13 mouse cellular contexts compared by ENCODE assay signal in the genomic region with DNA sequence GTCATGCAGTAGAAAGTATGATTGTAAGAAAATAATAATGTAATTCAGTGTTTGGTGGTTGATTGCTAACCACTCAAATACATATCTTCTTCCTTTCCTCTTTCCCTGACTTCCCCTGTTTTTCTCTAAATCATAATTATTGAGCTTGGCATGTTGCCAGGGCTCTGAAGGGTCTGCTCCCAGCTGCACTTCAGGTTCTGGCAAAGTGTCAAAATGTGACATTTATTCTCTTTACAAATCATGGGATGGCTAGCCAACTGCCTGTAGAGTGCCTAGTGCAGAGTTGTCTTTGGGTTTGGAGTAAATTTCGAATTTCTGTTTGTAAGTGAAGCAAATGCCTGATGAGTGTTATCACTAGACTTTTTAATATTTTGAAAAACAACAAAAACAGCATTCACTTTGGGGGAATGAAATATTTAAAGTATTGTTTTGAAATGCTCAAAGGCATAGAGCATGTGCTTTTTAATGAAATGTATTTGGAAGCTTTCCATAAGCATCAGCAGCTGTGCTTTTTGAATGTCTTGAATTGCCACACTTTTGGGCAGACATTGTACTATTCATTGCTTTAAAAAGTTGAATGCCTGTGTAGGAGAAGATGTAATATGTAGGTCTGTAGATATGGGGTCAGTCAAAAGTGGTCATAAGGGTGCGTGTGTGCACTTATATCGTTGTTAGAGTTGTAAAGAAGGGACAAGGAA. TPM values are rescaled to one million over a fixed set of nuclear protein-coding genes. Genes with fewer than 3 reads are reported as not detected.
A peak's percentile ranks its signal among the peaks of the same experiment; 100 is the strongest.
DNase-seq lines count a peak whose midpoint lies in the region; ATAC-seq and TF ChIP-seq lines count a peak whose summit lies in the region.
"Had no signal": no experiment of that assay in that cellular context is flagged by ENCODE, and none has a peak within 500 bp of the region (broad histone marks: within the 10 kb centered on the region; RNA-seq: fewer than 3 reads in every experiment).

No protein-coding gene starts in this region.

- no peak for ATAC-seq in heart, postnatal 0 days (ENCODE audit: insufficient read depth, low read depth)
- ATAC-seq in lung, embryonic 14.5 days (ENCODE audit: insufficient read depth) = peak; percentile 76; the same call in 1 of the 2 replicates
- no peak for ATAC-seq in megakaryocyte, adult 5-6 weeks (ENCODE audit: poor library complexity, severe bottlenecking)

- TF ChIP-seq CTCF in heart, postnatal 0 days (IDR thresholded peaks at IDR 0.05; ENCODE audit: low read depth) = no peak
- TF ChIP-seq CTCF in lung, embryonic 14.5 days (IDR thresholded peaks at IDR 0.05; ENCODE audit: low read depth) = no peak
- no peak for TF ChIP-seq CTCF in brain, embryonic 14.5 days (IDR thresholded peaks at IDR 0.05; ENCODE audit: borderline replicate concordance, extremely low read depth, insufficient read depth, insufficient read length)

- H3K4me3 ChIP-seq in heart, postnatal 0 days (ENCODE audit: low read depth, low read length) = no peak overlapping the region
- no peak overlapping the region for H3K4me3 ChIP-seq in heart, embryonic 10.5 days
- no peak overlapping the region for H3K4me3 ChIP-seq in lung, embryonic 14.5 days (ENCODE audit: low read depth, low read length)
- H3K4me3 ChIP-seq: stomach, embryonic 15.5 days had no signal

- no peaks in the 10 kb centered on the region; the same call in 1 of the 2 replicates for H3K4me1 ChIP-seq in heart, postnatal 0 days (ENCODE audit: control insufficient read depth, insufficient read depth)
- no peaks in the 10 kb centered on the region for H3K4me1 ChIP-seq in heart, embryonic 10.5 days
- H3K4me1 ChIP-seq in lung, embryonic 14.5 days (ENCODE audit: insufficient read depth) = peaks cover 8% of the 10 kb centered on the region; the same call in 1 of the 2 replicates

- H3K4me2 ChIP-seq in heart, postnatal 0 days (ENCODE audit: low read depth, low read length) = no peak overlapping the region
- 0 out of 2 replicates have a peak overlapping the region, but pooled peaks have one; percentile 20 for H3K4me2 ChIP-seq in lung, embryonic 14.5 days
- H3K4me2 ChIP-seq: stomach, embryonic 15.5 days had no signal

- no peak overlapping the region for H3K27ac ChIP-seq in heart, postnatal 0 days (ENCODE audit: low read depth)
- no peak overlapping the region for H3K27ac ChIP-seq in heart, embryonic 10.5 days
- H3K27ac ChIP-seq in lung, embryonic 14.5 days (ENCODE audit: low read depth) = 0 out of 2 replicates have a peak overlapping the region, but pooled peaks have one; percentile 46
- H3K27ac ChIP-seq: stomach, embryonic 15.5 days had no signal

- H3K9ac ChIP-seq in heart, postnatal 0 days (replicated peaks; ENCODE audit: low read depth, low read length) = no peak overlapping the region
- H3K9ac ChIP-seq in lung, embryonic 14.5 days = no peak overlapping the region
- H3K9ac ChIP-seq: stomach, embryonic 15.5 days had no signal

- TF ChIP-seq POLR2A in brain, embryonic 14.5 days (IDR thresholded peaks at IDR 0.05; ENCODE audit: borderline replicate concordance, extremely low read depth, insufficient read depth, insufficient read length, poor library complexity, severe bottlenecking) = no peak

- no peaks in the 10 kb centered on the region for H3K27me3 ChIP-seq in heart, postnatal 0 days (ENCODE audit: control insufficient read depth, insufficient read depth, low read length)
- H3K27me3 ChIP-seq in heart, embryonic 10.5 days (ENCODE audit: insufficient read depth, poor library complexity, severe bottlenecking) = no peaks in the 10 kb centered on the region
- H3K27me3 ChIP-seq in lung, embryonic 14.5 days (ENCODE audit: insufficient read depth, low read length) = no peaks in the 10 kb centered on the region
- H3K27me3 ChIP-seq: stomach, embryonic 15.5 days had no signal

- WGBS in heart, postnatal 0 days = 73% methylated on average over 3 of the region's 3 CpGs
- WGBS in heart, embryonic 10.5 days = 94% methylated on average over 3 of the region's 3 CpGs
- WGBS in lung, embryonic 14.5 days = 49% methylated on average over 3 of the region's 3 CpGs

- H3K9me3 ChIP-seq in heart, postnatal 0 days (replicated peaks; ENCODE audit: control insufficient read depth, low read length) = no peaks in the 10 kb centered on the region
- no peaks in the 10 kb centered on the region for H3K9me3 ChIP-seq in heart, embryonic 10.5 days
- no peaks in the 10 kb centered on the region for H3K9me3 ChIP-seq in lung, embryonic 14.5 days (ENCODE audit: low read depth, low read length)
- H3K9me3 ChIP-seq: G1E; stomach, embryonic 15.5 days had no signal

- H3K36me3 ChIP-seq in heart, postnatal 0 days (replicated peaks; ENCODE audit: control insufficient read depth, insufficient read depth, low read length) = no peaks in the 10 kb centered on the region
- no peaks in the 10 kb centered on the region for H3K36me3 ChIP-seq in heart, embryonic 10.5 days
- no peaks in the 10 kb centered on the region for H3K36me3 ChIP-seq in lung, embryonic 14.5 days (ENCODE audit: insufficient read depth)
- H3K36me3 ChIP-seq: stomach, embryonic 15.5 days had no signal

- TF ChIP-seq EP300 in heart, postnatal 0 days (IDR thresholded peaks at IDR 0.05; ENCODE audit: low read depth) = no peak

- peak; percentile 33 for DNase-seq in heart, postnatal 0 days (ENCODE audit: low spot score)
- DNase-seq in heart, embryonic 10.5 days (ENCODE audit: low spot score) = no peak
- peak; percentile 95 for DNase-seq in lung, embryonic 14.5 days
- no peak for DNase-seq in lung, adult 18-20 months
- peak; percentile 93 for DNase-seq in brain, embryonic 14.5 days (ENCODE audit: low read depth)
- DNase-seq in lung, postnatal 10 days = peak; percentile 41
- DNase-seq in spleen, postnatal 14 days (ENCODE audit: low spot score in 2 of 2) = no peak
- DNase-seq: adrenal gland, postnatal 25 days; cerebellum, postnatal 25 days; liver had no signal

RNA-seq across cellular contexts. Expression of gene Cep83, which starts 21.3 kb away (rescaled TPM):
- total RNA-seq in heart, postnatal 0 days (2014; rRNA removed; ENCODE audit: low replicate concordance) = 14.4 and 18.7 TPM in 2 replicates
- polyA plus RNA-seq in heart, postnatal 0 days (2015; fragmentation: Nextera tagmentation; extraction: Ambion mirVana) = 14.4 and 15.0 TPM in 2 replicates
- polyA plus RNA-seq in heart, embryonic 10.5 days (2016; fragmentation: Nextera tagmentation; extraction: Ambion mirVana) = 18.1 and 19.6 TPM in 2 replicates
- polyA plus RNA-seq in lung, embryonic 14.5 days (2014; fragmentation: Nextera tagmentation; extraction: Ambion mirVana) = 24.2 and 24.7 TPM in 2 replicates
- 24.1 and 24.6 TPM in 2 replicates for polyA plus RNA-seq in brain, embryonic 14.5 days (2012; rRNA removed)
- total RNA-seq in megakaryocyte, adult 5-6 weeks (2015) = 45.5 and 46.0 TPM in 2 replicates
- 52.5 and 62.5 TPM in 2 replicates for total RNA-seq in megakaryocyte, adult 5-6 weeks (2017)

Comparison
In these comparisons a context has a peak if more than half of its experiments do, and no peak if none do; other contexts are left out.
1. DNase-seq: peak in heart, postnatal 0 days (single experiment), lung, embryonic 14.5 days (single experiment), brain, embryonic 14.5 days (single experiment) and lung, postnatal 10 days (single experiment); none in heart, embryonic 10.5 days (single experiment), lung, adult 18-20 months (0 of 2) and spleen, postnatal 14 days (0 of 2).